Comparison of ENCODE assay signal across 13 mouse cellular contexts in the genomic region with DNA sequence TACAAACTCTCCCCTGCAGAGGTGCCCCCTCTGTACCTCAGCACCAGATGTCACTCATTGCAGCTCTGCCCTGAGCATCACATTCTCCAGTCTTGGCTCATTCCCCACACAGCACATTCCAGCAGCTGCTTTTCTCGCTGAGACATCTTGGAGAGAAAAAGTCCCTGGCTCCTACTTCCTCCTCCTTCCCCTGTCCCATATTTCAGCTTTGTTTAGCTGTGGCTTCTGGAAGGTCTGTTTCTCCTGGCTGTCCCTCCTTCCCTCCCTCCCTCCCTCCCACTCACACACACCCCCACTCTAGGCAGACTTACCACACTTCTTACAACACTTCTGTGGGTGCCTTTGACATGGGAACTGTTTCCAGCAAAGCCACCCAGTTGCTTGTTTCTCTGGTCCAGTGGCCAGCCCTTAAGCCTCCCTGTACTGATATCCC.
DNase-seq lines count a peak whose midpoint lies in the region; ATAC-seq and TF ChIP-seq lines count a peak whose summit lies in the region.
"Had no signal": no experiment of that assay in that cellular context is flagged by ENCODE, and none has a peak within 500 bp of the region (broad histone marks: within the 10 kb centered on the region; RNA-seq: fewer than 3 reads in every experiment).

No protein-coding gene starts in this region.

- no peaks in the 10 kb centered on the region for H3K36me3 ChIP-seq in forebrain, embryonic 16.5 days (ENCODE audit: control insufficient read depth, insufficient read depth)
- no peaks in the 10 kb centered on the region for H3K36me3 ChIP-seq in forebrain, embryonic 10.5 days (replicated peaks)
- no peaks in the 10 kb centered on the region for H3K36me3 ChIP-seq in stomach, postnatal 0 days (ENCODE audit: control insufficient read depth, insufficient read depth, low read length)
- H3K36me3 ChIP-seq: midbrain, embryonic 15.5 days had no signal

- peaks cover 32% of the 10 kb centered on the region for H3K4me1 ChIP-seq in forebrain, embryonic 16.5 days (replicated peaks; ENCODE audit: control insufficient read depth, insufficient read depth, low read length)
- H3K4me1 ChIP-seq in forebrain, embryonic 10.5 days, result peaks cover 22% of the 10 kb centered on the region
- H3K4me1 ChIP-seq in stomach, postnatal 0 days (replicated peaks; ENCODE audit: control insufficient read depth, insufficient read depth), result no peaks in the 10 kb centered on the region

- no peak for ATAC-seq in forebrain, embryonic 16.5 days
- 0 out of 2 replicates have a peak, but pooled peaks have one; percentile 40 for ATAC-seq in stomach, postnatal 0 days (ENCODE audit: low FRiP score, low TSS enrichment)
- ATAC-seq: midbrain, embryonic 15.5 days had no signal

- 35% methylated on average over 1 of the region's 1 CpGs for WGBS in forebrain, embryonic 16.5 days
- WGBS in forebrain, embryonic 10.5 days, result 78% methylated on average over 1 of the region's 1 CpGs
- 19% methylated on average over 1 of the region's 1 CpGs for WGBS in stomach, postnatal 0 days

- no peaks in the 10 kb centered on the region for H3K27me3 ChIP-seq in forebrain, embryonic 16.5 days (replicated peaks; ENCODE audit: control insufficient read depth, insufficient read depth, low read length)
- H3K27me3 ChIP-seq in forebrain, embryonic 10.5 days (ENCODE audit: poor library complexity, severe bottlenecking), result no peaks in the 10 kb centered on the region
- no peaks in the 10 kb centered on the region for H3K27me3 ChIP-seq in stomach, postnatal 0 days (ENCODE audit: control insufficient read depth, insufficient read depth, low read length)
- H3K27me3 ChIP-seq: midbrain, embryonic 15.5 days had no signal

- no peak for DNase-seq in forebrain, embryonic 10.5 days (ENCODE audit: extremely low spot score, low spot score)
- DNase-seq in left cerebral cortex, adult 2 months (ENCODE audit: extremely low spot score in 1 of 2, low spot score in 2 of 2), result no peak
- no peak for DNase-seq in left cerebral cortex, adult 11 months (ENCODE audit: low spot score)
- DNase-seq in lung, adult 18-20 months, result peak; percentile 22 to 43
- DNase-seq in stomach, postnatal 0 days (ENCODE audit: low spot score), result no peak
- DNase-seq in B cell, adult 2 months, result no peak
- no peak for DNase-seq in layer of hippocampus, postnatal 25 days (ENCODE audit: extremely low spot score in 1 of 2, low spot score in 1 of 2)
- DNase-seq: adrenal gland, postnatal 25 days; cerebellum, postnatal 10 days; gastrocnemius, postnatal 14 days; kidney, adult 2 months had no signal

- H3K4me3 ChIP-seq in forebrain, embryonic 16.5 days (replicated peaks; ENCODE audit: low read length), result no peak overlapping the region
- H3K4me3 ChIP-seq in forebrain, embryonic 10.5 days, result no peak overlapping the region
- H3K4me3 ChIP-seq in left cerebral cortex, adult 2 months, result no peak overlapping the region
- no peak overlapping the region for H3K4me3 ChIP-seq in stomach, postnatal 0 days (ENCODE audit: low read depth, low read length)
- H3K4me3 ChIP-seq: midbrain, embryonic 15.5 days had no signal

- intact Hi-C loops in left cerebral cortex, adult 2 months (cut with DNase I), result loop anchor here (2.0 kb wide), 1 partner anchor 30 kb away; no protein-coding TSS in a partner anchor

- H3K27ac ChIP-seq in forebrain, embryonic 16.5 days (ENCODE audit: low read length), result peak overlapping the region; percentile 21; the same call in 1 of the 2 replicates
- H3K27ac ChIP-seq in forebrain, embryonic 10.5 days, result no peak overlapping the region
- peak overlapping the region; percentile 79 for H3K27ac ChIP-seq in left cerebral cortex, adult 2 months
- no peak overlapping the region for H3K27ac ChIP-seq in stomach, postnatal 0 days (replicated peaks)
- H3K27ac ChIP-seq: midbrain, embryonic 15.5 days had no signal

- TF ChIP-seq CTCF in left cerebral cortex, adult 2 months (IDR thresholded peaks at IDR 0.05), result no peak
- TF ChIP-seq CTCF in stomach, postnatal 0 days (IDR thresholded peaks at IDR 0.05; ENCODE audit: low read depth), result no peak

- H3K4me2 ChIP-seq in forebrain, embryonic 16.5 days (ENCODE audit: low read length), result no peak overlapping the region
- H3K4me2 ChIP-seq in stomach, postnatal 0 days (replicated peaks; ENCODE audit: low read depth), result no peak overlapping the region
- H3K4me2 ChIP-seq: midbrain, embryonic 15.5 days had no signal

- no peak for TF ChIP-seq EP300 in stomach, postnatal 0 days (optimal IDR thresholded peaks at IDR 0.05)

- H3K9ac ChIP-seq in forebrain, embryonic 16.5 days (replicated peaks; ENCODE audit: low read depth, low read length), result no peak overlapping the region
- H3K9ac ChIP-seq in stomach, postnatal 0 days (ENCODE audit: low read length), result no peak overlapping the region
- H3K9ac ChIP-seq: midbrain, embryonic 15.5 days had no signal

- H3K9me3 ChIP-seq in forebrain, embryonic 16.5 days (ENCODE audit: control insufficient read depth, low read length), result no peaks in the 10 kb centered on the region
- H3K9me3 ChIP-seq in forebrain, embryonic 10.5 days, result no peaks in the 10 kb centered on the region
- H3K9me3 ChIP-seq in stomach, postnatal 0 days (ENCODE audit: control insufficient read depth, low read length), result no peaks in the 10 kb centered on the region
- H3K9me3 ChIP-seq: midbrain, embryonic 15.5 days had no signal

Comparison
In these comparisons a context has a peak if more than half of its experiments do, and no peak if none do; other contexts are left out.
1. H3K27ac ChIP-seq: peak in forebrain, embryonic 16.5 days (single experiment) and left cerebral cortex, adult 2 months (single experiment); none in forebrain, embryonic 10.5 days (single experiment) and stomach, postnatal 0 days (single experiment).
2. DNase-seq: peak in lung, adult 18-20 months (2 of 2); none in forebrain, embryonic 10.5 days (single experiment), left cerebral cortex, adult 2 months (0 of 2), left cerebral cortex, adult 11 months (single experiment), stomach, postnatal 0 days (single experiment), B cell, adult 2 months (0 of 2) and layer of hippocampus, postnatal 25 days (0 of 2).